Mouse (Mus musculus) embryo, embryonic 9.5 days (tissue): ENCODE measurements around the gene Srrm3.

Source experiments
- DNase-seq: peaks from one replicate; pipeline ENCODE4 v3.0.0-alpha.2; 2017; ENCODE audit errors: extremely low spot score

Gene Srrm3

DNA sequence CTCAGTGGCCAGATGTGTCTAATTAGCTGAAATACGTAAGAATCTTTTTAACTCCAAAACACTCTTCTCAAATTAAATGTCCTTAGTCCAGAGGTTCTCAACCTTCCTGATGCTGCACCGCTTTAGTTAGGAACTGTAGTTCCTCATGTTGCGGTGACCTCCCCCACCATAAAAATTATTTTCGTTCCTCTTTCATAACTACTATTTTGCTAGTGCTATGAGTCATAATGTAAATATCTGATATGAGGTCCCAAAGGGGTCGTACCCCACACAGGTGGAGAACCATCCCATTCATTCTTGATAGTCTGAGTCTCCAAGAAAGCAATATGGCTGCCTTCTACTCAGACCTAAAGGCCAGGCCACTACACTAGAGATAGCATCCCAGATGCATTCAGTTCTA lies 63.8 kb downstream of the Srrm3 start:
- no peak for DNase-seq

DNA sequence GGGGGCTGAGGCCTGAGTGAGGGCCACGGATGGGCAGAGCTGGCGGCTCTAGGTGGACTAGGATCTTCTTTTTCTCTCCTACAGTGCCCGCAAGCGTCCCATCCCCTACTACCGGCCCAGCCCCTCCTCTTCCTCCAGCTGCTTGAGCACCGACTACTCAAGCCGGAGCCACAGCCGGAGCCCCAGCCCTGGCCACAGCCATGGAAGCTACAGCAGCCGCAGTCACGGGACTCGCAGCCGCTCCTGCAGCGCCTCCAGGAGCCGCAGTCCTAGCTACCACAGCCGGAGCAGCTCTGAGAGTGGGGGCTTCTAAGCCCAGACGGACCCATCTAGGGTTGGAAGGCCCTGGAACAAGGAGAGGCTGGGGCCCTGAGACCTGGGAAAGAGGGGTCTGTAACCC lies 66.3 kb downstream of the Srrm3 start:
- DNase-seq, result no peak

DNA sequence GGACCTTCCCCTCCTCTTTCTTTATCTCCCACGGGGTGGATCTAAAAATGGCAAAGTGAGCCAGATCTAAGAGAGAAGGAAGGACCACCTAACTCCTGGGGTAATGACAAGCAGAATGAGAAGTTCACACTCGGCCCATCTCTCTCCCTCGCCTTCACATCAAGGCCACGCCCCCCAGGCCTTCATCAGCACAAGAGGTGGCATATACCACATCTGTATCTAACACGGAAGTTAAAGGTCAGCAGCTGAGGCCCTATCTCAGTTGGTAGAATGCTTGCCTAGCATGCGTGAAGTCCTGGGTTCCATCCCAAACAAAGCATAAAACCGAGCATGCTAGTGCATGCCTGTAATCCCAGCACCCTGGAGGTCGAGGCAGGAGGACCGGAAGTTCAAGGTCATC lies 67.1 kb downstream of the Srrm3 start:
- DNase-seq, result no peak

DNA sequence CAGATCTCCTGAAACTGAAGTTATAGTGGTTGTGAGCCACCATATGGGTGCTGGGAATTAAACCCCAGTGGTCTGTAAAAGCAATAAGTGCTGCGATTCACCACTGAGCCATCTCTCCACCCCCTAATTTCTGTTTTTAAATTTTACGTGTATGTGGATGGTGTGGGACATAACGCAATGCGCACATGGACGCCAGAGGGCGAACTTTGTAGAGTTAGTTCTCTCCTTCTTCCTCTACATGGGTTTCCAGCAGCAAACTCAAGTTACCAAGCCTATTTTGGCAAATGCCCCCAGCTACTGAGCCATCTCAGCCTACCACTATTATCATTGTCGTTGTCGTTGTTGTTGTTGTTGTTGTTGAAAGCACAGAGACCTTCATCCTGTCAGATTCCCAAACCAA lies 70.5 kb downstream of the Srrm3 start:
- no peak for DNase-seq

DNA sequence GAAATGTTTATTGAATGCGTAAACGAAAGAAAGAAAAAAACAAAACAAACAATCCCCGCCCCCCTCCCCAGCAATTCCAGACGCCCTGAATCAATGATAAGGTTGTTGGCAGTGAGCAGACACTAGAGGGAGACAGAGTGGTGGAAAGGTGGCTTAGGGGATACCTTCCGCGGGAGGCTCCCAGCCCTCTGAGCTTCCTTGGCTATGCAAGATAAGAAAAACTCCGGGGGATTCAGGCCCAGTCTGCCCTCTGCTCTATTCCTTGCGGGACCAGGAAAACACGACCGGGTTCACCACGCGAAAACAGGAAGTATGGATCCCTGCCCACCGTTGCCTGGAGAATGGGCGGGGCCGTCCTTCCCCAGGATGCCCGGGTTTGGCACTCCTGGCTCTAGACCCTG lies 71.1 kb downstream of the Srrm3 start:
- peak; percentile 73 for DNase-seq

DNA sequence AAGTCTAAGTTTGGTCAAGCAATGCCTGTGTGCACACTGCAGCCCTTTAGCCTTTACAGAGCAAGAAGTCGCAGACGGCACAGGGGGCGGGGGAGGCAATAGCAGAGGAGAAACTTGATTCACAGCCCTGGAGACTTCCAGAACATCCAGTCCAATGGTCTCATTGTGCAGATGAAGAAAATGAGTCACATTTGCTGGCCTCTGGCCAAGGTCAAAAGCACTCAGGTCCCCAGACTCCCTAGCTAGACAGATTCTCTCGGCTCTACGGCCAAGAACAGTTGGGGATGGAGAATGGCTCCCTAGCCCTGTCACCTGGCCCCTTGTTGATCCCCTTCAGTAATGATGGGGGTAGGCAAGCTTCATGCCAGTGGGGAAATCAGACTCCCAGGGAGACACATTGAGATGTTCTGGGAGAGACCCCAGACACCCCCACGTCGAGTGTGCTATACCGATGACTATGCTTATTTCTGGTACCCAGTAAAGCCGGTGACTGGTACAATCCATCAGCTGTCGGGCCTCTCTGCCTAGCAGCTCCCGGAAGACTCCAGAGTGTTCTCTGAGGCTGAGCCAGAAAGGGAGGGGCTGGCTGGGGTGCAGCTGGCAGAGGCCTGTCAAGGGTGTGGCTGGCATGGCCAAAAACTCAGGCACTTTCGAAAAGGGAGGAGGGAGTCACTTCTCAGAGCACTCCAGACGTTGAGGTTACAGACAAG lies 72.9 kb downstream of the Srrm3 start:
- no peak for DNase-seq

DNA sequence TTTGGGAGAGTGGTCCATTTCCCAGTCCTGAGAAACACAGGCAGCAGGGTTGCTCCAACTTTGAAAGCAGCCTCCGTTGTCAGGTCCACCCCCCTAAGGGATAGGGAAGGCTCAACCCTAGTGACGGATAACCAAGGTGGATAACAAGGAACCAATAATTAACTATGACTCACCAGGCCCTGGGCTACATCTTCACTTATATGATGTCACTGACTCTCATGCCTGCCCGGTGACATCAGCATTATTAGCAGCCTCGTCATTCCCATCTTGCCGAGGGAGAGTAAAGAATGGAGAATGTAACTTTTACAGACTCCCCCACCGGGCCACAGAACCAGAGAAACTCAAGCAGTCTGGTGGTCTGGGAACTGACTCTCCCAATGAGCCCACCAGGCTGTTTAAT lies 78.0 kb downstream of the Srrm3 start:
- no peak for DNase-seq

DNA sequence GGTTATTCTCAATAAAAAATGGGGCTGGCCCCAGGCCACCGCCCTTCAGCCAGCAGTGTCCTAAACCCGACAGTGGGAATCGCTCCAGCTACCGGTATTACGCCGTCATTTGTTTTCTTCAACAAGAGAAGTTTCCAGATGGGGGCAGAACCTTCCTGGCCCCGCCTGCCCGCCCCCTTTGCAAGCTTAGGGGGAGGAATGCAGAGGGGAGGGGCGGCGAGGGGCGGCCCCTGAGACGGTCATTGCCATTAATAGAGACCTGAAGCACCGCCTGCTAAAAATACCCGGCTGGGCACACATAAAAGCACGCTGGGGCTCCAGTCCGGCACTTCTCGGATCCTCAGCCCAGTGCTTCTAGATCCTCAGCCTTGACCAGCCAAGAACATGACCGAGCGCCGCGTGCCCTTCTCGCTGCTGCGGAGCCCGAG lies 81.0 kb downstream of the Srrm3 start, which contains the start of gene Hspb1:
Gene Hspb1 (plus strand): TSS at position 245 of the 428 bp plus-strand sequence.
- DNase-seq, result peak; percentile 61

DNA sequence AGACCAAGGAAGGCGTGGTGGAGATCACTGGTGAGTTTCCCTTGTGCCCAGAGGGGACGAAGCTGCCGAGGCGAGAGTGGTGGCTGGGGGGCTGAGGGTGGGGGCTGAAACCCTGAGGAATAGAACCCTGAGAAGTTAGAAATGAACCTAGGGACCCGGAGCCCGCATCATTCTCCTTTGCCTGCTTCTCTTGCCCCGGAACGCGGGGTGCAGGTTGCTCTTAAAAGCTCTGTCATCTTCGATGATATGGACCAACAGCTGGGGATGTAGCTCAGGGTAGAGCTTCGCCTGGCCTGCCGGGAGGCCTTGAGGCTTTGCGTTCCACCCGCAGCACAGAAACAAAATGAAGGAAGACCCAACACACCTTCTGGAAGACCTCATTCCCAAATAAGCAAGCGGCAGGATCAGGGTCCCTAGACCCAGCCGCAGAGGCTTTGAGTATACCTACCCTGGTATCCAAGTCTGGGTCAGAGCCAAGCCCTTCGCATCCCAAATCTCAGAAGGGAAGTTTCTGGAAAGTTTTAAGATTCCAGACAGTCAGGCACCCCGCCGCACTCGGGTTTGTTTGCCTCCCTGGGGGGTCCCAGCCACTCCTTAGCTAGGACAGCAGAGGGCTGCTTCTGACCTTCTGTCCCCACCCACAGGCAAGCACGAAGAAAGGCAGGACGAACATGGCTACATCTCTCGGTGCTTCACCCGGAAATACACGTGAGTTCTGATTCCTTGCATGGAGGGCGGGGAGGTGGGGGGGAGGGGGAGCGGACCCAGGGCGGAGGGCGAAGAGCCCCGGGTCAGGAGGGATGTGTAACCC lies 81.9 kb downstream of the Srrm3 start:
- no peak for DNase-seq

DNA sequence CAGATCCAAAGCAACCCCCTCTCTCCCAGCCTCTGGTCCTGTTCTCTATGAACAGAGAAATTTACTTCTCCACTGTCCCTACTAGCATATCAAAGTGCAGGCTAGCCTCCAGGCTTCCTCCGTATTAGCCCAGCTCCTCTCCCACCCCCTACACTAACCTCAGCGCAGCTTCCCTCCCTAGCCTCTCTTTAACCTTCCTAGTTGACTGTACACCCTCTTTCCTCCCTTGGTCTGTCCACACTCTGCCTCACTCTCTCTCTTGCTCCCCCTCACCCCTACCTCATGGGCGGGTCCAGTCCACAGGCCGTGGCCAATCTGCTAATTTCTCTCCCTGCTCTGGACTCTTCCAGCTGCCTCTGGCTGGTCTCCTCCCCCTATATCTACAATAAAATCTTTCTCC lies 83.6 kb downstream of the Srrm3 start:
- DNase-seq, result no peak

DNA sequence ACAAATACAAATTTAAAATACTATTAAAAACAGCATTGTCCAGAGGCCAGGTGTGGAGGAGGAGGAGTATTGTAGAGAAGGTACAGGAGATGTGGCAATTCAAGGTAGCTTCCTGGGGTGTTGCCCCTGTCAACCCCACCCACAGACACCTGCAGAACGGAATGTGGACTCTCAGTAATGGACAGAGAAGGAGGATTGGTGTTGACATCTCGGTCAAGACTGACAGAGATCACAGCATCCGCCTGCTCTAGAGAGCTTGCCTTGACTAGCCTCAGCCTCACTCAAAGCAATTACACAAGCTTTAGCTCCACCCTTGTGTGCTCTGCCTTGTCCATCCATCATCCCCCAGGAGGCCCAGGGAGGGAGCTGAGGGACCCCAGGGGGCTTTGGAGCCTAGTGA lies 84.2 kb downstream of the Srrm3 start:
- DNase-seq, result no peak

DNA sequence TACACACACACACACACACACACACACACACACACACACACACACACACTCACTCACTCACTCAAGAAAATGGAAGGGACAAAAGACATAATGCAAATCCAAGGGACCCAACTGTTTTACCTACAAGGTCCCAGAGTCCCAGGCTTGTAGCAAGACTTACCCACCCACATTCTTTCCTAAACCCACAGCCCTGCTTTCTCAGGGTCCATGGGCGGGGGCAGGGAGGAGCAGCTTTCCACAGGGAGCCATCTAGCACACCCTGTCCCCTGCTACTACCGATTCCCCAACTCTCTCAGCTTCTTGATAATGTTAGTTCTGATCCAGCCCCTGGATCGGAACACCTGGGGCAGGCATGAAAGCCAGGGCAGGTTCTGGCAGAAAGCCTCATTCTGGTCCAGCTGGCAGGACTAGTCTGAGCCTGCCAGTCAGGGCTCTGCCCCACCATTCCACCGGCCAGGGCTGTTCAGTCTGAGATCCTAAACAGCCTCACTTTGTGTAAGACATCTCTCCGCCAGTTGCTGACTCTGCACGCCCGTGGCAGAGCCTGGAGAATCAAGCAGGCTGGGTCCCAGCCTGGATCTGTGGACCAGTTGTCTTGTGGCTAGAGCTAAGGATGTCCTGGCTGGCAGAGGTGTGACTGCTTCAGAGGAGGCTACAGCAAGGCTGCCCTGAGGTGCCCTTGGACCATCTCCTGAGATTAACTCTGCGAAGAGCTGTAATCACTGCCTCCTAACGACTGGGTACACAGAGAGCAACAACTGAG lies 86.1 kb downstream of the Srrm3 start:
- no peak for DNase-seq

DNA sequence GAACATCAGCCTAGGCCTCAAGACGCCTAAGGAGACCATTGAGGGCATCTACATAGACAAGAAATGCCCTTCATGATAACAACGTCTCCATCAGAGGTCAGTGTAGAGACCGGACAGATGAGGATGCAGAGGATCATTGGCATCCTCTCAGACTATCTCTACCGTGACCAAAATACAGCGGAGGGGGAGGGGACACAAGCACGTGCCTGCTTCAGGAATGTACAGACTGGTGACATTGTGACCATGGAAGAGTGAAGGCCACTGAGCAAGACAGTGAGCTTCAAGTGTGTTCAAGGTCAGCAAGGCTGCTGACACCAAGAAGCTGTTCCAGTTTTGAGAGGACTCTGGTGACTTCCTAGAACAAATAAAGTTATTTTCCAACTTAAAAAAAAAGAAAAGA lies 88.3 kb downstream of the Srrm3 start:
- no peak for DNase-seq

DNA sequence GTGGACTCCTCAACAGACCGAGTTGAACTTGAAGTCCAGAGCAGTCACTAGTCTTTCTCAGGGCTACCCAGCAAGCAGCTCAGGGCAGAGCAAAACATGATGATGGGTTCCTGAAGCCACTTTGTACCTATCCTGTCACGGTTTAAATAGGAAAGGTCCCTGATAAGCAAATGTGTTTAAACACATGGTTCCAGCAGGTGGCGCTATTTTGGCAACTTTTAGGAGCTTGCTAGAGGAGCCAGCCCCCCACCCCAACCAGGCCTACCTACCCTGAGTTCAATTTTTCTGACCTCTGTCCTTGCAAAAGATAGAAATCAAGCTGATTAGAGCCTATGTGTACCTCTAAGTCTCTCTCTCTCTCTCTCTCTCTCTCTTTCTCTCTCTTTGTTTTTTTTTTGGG lies 91.3 kb downstream of the Srrm3 start:
- DNase-seq, result no peak

DNA sequence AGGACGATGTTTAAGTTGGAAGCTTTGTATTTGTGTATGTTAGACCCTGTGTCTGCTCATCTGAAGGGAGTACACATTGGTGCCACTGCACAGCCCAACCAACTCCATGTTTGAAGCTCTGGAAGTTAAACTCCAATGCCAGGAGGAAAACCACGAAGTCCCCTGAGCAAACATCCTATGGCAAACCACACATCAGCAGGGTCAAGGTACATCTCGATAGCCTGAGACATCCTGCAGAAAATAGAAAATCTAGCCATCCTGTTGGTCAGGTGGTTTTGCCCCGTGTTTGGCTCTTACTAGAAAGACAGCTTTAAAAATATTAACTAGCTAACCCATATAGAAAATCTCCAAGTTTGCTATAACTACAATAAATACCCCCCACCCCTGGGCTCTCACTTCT lies 92.3 kb downstream of the Srrm3 start:
- no peak for DNase-seq

DNA sequence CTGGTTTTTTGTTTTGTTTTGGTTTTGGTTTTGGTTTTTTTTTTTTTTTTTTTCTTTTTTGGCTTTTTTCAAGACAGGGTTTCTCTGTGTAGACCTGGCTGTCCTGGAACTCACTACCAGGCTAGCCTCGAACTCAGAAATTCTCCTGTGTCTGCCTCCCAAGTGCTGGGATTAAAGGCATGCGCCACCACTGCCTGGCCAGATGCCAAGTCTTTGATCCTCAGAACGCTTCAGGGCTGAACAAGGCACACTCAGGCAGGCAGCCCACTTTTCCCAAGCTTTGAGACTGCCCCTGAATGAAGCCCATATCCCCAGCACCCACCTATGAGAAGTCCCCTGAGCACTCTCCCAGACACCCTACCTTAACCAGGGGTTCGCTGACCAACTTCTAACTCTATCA lies 93.1 kb downstream of the Srrm3 start:
- no peak for DNase-seq

DNA sequence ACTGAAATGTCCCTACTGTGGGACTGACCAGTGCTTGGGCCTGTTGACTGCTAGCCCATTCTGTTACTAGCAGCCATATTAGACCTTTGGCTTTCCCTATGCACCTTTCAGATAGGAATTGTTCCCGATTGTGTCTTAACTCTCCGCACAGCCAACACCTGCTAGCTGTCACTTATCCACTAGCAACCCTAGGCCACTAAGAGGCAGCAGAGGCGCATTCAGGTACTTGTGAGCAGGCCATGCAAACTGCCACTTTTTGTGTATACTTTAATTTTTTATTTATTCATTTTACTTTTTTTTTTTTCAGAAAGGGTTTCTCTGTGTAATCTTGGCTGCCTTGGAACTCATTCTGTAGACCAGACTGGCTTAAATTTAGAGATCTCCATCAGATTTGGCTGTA lies 94.0 kb downstream of the Srrm3 start:
- DNase-seq, result no peak

DNA sequence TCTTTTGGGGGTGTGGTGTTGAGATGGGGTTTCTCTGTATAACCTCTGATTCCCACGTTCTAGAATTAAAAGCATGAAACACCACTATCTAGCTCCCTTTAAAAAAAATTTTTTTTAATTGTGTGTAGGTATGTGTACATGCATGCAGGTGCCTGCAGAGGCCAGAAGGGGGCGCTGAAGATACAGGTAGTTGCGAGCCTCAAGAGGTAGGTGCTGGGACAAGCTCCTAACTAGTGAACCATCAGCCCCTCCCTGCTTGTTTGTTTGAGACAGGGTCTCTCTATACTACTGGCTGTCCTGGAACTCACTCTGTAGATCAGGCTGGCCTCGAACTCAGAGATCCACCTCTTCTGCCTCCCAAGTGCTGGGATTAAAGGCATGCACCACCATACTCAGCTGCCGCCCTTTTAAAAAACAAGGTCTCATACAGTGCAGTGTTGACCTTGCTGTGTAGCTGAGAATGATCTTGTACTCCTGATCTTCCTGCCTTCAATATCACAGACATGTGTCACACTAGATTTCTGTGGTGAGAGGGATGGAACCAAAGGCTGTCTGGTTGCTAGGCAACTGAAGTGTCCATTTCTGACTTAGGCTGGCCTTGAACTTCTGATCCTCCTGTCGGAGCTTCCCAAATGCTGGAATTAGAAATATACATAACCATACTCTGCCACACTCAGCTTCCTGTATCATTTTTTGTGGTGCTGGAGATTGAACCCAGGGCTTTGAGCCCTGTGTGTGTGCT lies 94.8 kb downstream of the Srrm3 start:
- DNase-seq, result no peak

DNA sequence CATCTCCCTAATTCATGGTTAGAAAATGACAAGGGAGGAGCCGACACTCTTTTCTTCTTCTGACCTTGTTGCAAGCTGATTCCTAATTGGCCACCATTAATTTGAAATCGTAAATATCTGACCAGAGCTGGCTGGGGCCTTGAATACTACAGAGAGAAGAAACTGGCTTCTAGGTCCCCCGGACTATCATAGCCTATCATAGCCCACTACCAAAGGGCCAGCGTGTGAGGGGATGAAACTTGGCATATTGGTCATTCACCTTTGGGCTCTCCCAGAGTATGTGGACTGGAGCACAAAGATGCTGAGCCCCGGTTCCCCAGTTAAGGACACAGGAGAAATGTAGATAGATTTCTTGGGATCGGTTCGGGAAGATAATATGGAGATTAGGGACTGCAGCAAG lies 96.4 kb downstream of the Srrm3 start:
- DNase-seq, result no peak

DNA sequence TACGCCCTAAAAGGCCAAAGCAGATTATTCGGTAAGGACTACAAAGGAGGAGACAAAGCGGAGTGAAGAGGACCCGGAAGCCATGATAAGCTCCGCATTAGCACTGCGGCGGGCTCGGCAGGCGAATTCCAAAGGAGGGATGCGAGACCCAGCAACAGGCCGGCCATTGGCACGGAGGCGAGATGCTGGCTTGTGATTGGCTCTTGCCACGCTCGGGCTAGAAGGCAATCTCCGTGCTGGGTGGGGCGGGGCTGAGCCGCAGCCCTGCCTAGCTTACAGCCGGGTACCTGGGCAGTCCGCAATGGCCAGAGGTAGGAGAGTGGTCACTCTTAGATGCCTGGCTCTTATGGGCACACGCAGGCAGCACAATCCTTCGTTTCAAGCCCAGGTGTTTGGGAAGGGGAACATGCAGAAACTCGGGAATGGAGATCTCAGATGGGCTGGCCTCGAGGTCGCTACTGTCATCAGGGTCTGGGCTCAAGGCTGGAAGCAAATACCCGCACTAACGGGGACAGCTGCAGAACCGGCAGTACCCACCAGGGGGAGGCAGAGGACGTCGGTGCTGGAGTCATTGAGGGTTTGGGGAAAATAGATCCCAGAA lies 97.0 kb downstream of the Srrm3 start:
- peak; percentile 94 for DNase-seq

DNA sequence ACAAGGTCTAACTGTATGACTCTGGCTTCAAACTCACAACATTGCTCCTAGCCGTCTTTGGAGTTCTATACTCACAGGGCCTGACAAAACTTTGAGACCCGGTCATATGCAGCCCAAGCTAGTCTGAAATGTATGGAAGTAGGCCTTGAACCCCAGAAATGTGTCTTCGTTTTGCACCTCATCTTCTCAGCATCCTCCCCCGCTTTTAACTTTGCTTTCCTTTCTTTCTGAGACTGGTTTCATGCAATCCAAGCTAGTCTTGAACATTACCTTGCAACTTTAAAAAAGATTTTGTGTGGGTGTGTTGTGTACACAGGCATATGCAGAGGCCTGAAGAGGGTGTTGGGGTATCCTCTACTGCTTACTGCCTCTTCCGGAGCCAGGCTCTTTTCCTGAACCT lies 97.6 kb downstream of the Srrm3 start:
- DNase-seq, result no peak
